Mouse (Mus musculus): Measurements from ENCODE around the gene Itm2c. TPM values are rescaled to one million over a fixed set of nuclear protein-coding genes. Genes with fewer than 3 reads are reported as not detected.

Itm2c gene
- polyA plus RNA-seq, 1 experiment from 2014 or later = 210 TPM

- H3K36me3 ChIP-seq (ENCODE audit: control insufficient read depth, insufficient read depth, low read length) = no peaks in the 10 kb centered on the region
- 32% methylated on average over 12 of the region's 12 CpGs for WGBS
- H3K9ac ChIP-seq (ENCODE audit: low read length) = 0 out of 2 replicates have a peak overlapping the region, but pooled peaks have one; percentile 14
- no peaks in the 10 kb centered on the region for H3K27me3 ChIP-seq (ENCODE audit: control insufficient read depth, insufficient read depth, low read depth, low read length)
- peak overlapping the region; percentile 4 for H3K27ac ChIP-seq (ENCODE audit: low read length)
- no peak for ATAC-seq (ENCODE audit: low read depth)
- peak overlapping the region; percentile 87; the same call in 1 of the 2 replicates for H3K4me2 ChIP-seq (ENCODE audit: low read depth, low read length)
- H3K4me1 ChIP-seq (replicated peaks; ENCODE audit: control insufficient read depth, insufficient read depth, low read length) = peaks cover 62% of the 10 kb centered on the region
- H3K9me3 ChIP-seq (ENCODE audit: control insufficient read depth, low read length) = no peaks in the 10 kb centered on the region
- H3K4me3 ChIP-seq (ENCODE audit: low read length) = no peak overlapping the region
These were observed 3.0 kb downstream of the Itm2c start for GRCm38 (mm10) chr1:85896781-85897700.

GRCm38 (mm10) chr1:85897901-85898760, 4.0 kb downstream of the Itm2c start:
- peak overlapping the region; percentile 27; the same call in 1 of the 2 replicates for H3K27ac ChIP-seq (ENCODE audit: low read length)
- WGBS = 30% methylated on average over 8 of the region's 8 CpGs
- no peak overlapping the region for H3K4me2 ChIP-seq (ENCODE audit: low read depth, low read length)
- H3K9me3 ChIP-seq (ENCODE audit: control insufficient read depth, low read length) = no peaks in the 10 kb centered on the region
- peaks cover 66% of the 10 kb centered on the region for H3K4me1 ChIP-seq (replicated peaks; ENCODE audit: control insufficient read depth, insufficient read depth, low read length)
- no peak overlapping the region for H3K4me3 ChIP-seq (ENCODE audit: low read length)
- ATAC-seq (ENCODE audit: low read depth) = 0 out of 2 replicates have a peak, but pooled peaks have one; percentile 6
- 0 out of 2 replicates have a peak overlapping the region, but pooled peaks have one; percentile 38 for H3K9ac ChIP-seq (ENCODE audit: low read length)
- no peaks in the 10 kb centered on the region for H3K27me3 ChIP-seq (ENCODE audit: control insufficient read depth, insufficient read depth, low read depth, low read length)
- no peaks in the 10 kb centered on the region for H3K36me3 ChIP-seq (ENCODE audit: control insufficient read depth, insufficient read depth, low read length)

DNA sequence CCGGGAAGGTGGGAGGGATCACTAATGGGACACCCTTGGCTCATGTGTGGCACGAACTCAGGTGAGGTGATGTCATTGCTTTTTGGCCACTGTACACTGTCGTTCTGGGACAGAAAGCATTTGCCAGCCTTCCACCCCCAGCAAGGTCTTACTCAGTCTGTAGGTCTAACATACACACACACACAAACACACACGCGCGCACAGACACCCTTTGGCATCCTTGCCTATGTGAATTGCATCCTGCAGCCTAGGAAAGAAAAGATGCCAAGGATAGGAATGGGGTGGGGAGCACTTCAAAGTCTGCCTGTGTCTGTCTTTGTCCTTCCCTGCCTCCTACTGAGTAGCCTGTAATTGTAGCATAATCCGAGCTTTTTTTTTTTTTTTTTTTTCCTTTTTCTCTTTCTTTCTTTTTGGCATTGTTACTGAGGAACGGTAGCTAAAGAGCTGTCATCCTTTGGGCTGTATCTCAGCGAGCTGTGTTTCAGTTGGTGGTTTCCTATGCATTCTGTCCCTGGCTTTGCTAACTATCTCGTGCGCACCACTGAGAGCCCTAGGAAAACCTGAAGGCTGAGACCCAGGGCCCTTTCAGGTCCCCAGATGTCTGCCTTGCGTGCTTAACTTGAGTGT, 4.8 kb downstream of the Itm2c start:
- peaks cover 65% of the 10 kb centered on the region for H3K4me1 ChIP-seq (replicated peaks; ENCODE audit: control insufficient read depth, insufficient read depth, low read length)

DNA sequence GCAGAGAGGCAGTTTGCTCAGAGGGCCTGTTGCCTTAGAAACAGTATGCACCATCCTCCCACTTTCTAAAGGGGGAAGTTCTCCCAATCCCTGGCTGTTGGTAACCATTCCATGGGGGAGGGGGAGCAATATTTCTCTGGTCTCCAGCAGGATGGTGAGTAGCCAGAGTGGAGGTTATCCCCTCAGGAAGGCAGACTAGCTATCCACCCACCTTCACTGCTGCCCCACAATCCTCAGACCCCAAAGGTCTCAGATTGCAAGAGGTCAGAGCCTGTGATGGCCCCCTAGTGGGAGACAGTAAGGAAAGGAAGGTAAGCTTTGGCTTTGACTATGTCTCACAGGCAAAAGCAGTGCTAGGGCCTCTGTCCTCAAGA, 5.3 kb downstream of the Itm2c start:
- no peaks in the 10 kb centered on the region for H3K9me3 ChIP-seq (ENCODE audit: control insufficient read depth, low read length)
- no peak overlapping the region for H3K4me2 ChIP-seq (ENCODE audit: low read depth, low read length)
- no peak overlapping the region for H3K9ac ChIP-seq (ENCODE audit: low read length)
- peaks cover 5% of the 10 kb centered on the region; the same call in 1 of the 2 replicates for H3K36me3 ChIP-seq (ENCODE audit: control insufficient read depth, insufficient read depth, low read length)
- no peak overlapping the region for H3K4me3 ChIP-seq (ENCODE audit: low read length)
- ATAC-seq (ENCODE audit: low read depth) = no peak
- peaks cover 62% of the 10 kb centered on the region for H3K4me1 ChIP-seq (replicated peaks; ENCODE audit: control insufficient read depth, insufficient read depth, low read length)
- no peak overlapping the region for H3K27ac ChIP-seq (ENCODE audit: low read length)
- no peaks in the 10 kb centered on the region for H3K27me3 ChIP-seq (ENCODE audit: control insufficient read depth, insufficient read depth, low read depth, low read length)

More for the DNA sequence above, 4.8 kb downstream of the Itm2c start:
- Histone ChIP-seq H3K27ac (ENCODE audit: low read length) (peak overlapping the region; percentile 27; the same call in 1 of the 2 replicates), H3K9ac (ENCODE audit: low read length) (0 out of 2 replicates have a peak overlapping the region, but pooled peaks have one; percentile 38), H3K36me3 (ENCODE audit: control insufficient read depth, insufficient read depth, low read length) (peaks cover 1% of the 10 kb centered on the region; the same call in 1 of the 2 replicates), H3K9me3 (ENCODE audit: control insufficient read depth, low read length) (no peaks in the 10 kb centered on the region), H3K27me3 (ENCODE audit: control insufficient read depth, insufficient read depth, low read depth, low read length) (no peaks in the 10 kb centered on the region), H3K4me3 (ENCODE audit: low read length) (no peak overlapping the region), H3K4me2 (ENCODE audit: low read depth, low read length) (no peak overlapping the region)
- WGBS = 53% methylated on average over 12 of the region's 12 CpGs
- ATAC-seq (ENCODE audit: low read depth) = no peak

GRCm38 (mm10) chr1:85900521-85901333, 6.6 kb downstream of the Itm2c start:
- Histone ChIP-seq H3K27me3 (ENCODE audit: control insufficient read depth, insufficient read depth, low read depth, low read length) (no peaks in the 10 kb centered on the region), H3K4me3 (ENCODE audit: low read length) (no peak overlapping the region), H3K9ac (ENCODE audit: low read length) (no peak overlapping the region), H3K27ac (ENCODE audit: low read length) (no peak overlapping the region), H3K4me1 (replicated peaks; ENCODE audit: control insufficient read depth, insufficient read depth, low read length) (peaks cover 60% of the 10 kb centered on the region), H3K36me3 (ENCODE audit: control insufficient read depth, insufficient read depth, low read length) (peaks cover 18% of the 10 kb centered on the region), H3K4me2 (ENCODE audit: low read depth, low read length) (no peak overlapping the region), H3K9me3 (ENCODE audit: control insufficient read depth, low read length) (no peaks in the 10 kb centered on the region)
- no peak for ATAC-seq (ENCODE audit: low read depth)
- WGBS = 54% methylated on average over 7 of the region's 7 CpGs

- Histone ChIP-seq H3K4me2 (ENCODE audit: low read depth, low read length) (no peak overlapping the region), H3K9ac (ENCODE audit: low read length) (no peak overlapping the region), H3K27ac (ENCODE audit: low read length) (no peak overlapping the region; the same call in 1 of the 2 replicates), H3K27me3 (ENCODE audit: control insufficient read depth, insufficient read depth, low read depth, low read length) (no peaks in the 10 kb centered on the region), H3K4me3 (ENCODE audit: low read length) (no peak overlapping the region), H3K36me3 (ENCODE audit: control insufficient read depth, insufficient read depth, low read length) (peaks cover 25% of the 10 kb centered on the region), H3K9me3 (ENCODE audit: control insufficient read depth, low read length) (no peaks in the 10 kb centered on the region), H3K4me1 (replicated peaks; ENCODE audit: control insufficient read depth, insufficient read depth, low read length) (peaks cover 51% of the 10 kb centered on the region)
- WGBS = 34% methylated on average over 3 of the region's 3 CpGs
- peak; percentile 45 for ATAC-seq (ENCODE audit: low read depth)
These were observed 7.5 kb downstream of the Itm2c start for GRCm38 (mm10) chr1:85901516-85902107.

DNA sequence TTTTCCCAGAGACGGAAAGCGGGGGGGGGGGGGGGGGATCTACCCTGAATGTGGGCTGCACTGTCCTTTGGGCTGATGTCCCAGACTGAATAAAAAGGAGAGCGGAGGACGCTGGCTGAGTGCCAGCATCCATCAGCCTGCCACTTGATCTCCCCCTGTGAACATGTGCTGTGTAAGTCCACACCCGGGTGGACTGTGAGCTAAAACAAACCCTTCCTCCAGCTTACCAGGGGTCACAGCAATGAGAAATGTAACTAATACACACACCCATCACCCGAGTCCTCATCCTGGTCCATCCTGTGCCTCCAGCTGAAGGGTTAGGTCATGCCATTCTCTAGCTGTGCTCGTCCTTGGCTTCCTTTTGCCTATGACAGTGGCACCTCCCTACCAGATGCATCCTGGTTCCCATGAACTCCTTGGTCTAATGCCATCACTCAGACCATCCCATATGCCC, 8.1 kb downstream of the Itm2c start:
- 18% methylated on average over 7 of the region's 7 CpGs for WGBS
- ATAC-seq (ENCODE audit: low read depth) = peak; percentile 71
- Histone ChIP-seq H3K4me2 (ENCODE audit: low read depth, low read length) (no peak overlapping the region), H3K27me3 (ENCODE audit: control insufficient read depth, insufficient read depth, low read depth, low read length) (no peaks in the 10 kb centered on the region), H3K27ac (ENCODE audit: low read length) (no peak overlapping the region), H3K36me3 (ENCODE audit: control insufficient read depth, insufficient read depth, low read length) (peaks cover 30% of the 10 kb centered on the region), H3K9ac (ENCODE audit: low read length) (no peak overlapping the region), H3K4me3 (ENCODE audit: low read length) (no peak overlapping the region), H3K9me3 (ENCODE audit: control insufficient read depth, low read length) (no peaks in the 10 kb centered on the region), H3K4me1 (replicated peaks; ENCODE audit: control insufficient read depth, insufficient read depth, low read length) (peaks cover 46% of the 10 kb centered on the region)

DNA sequence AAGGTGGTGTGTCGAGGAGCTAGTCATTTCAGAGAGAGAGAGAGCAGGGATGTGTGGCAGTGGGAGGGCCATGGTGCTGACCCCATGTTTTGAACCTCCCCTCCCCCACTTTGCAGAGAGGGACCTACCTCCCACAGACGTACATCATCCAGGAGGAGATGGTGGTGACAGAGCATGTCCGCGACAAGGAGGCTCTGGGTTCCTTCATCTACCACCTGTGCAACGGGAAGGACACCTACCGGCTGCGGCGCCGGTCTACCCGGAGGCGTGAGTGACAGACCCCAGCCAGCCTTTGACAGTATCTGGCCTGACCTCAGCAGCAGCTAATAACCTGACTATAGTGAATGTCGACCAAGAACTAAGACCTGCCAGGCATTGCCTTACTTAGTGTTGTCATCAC, 12.8 kb downstream of the Itm2c start:
- H3K4me2 ChIP-seq (ENCODE audit: low read depth, low read length) = no peak overlapping the region
- no peak overlapping the region for H3K4me3 ChIP-seq (ENCODE audit: low read length)
- no peak for ATAC-seq (ENCODE audit: low read depth)
- peaks cover 34% of the 10 kb centered on the region for H3K36me3 ChIP-seq (ENCODE audit: control insufficient read depth, insufficient read depth, low read length)
- H3K4me1 ChIP-seq (replicated peaks; ENCODE audit: control insufficient read depth, insufficient read depth, low read length) = peaks cover 21% of the 10 kb centered on the region
- no peak overlapping the region for H3K9ac ChIP-seq (ENCODE audit: low read length)
- 61% methylated on average over 12 of the region's 12 CpGs for WGBS
- H3K27ac ChIP-seq (ENCODE audit: low read length) = no peak overlapping the region
- H3K9me3 ChIP-seq (ENCODE audit: control insufficient read depth, low read length) = no peaks in the 10 kb centered on the region
- no peaks in the 10 kb centered on the region for H3K27me3 ChIP-seq (ENCODE audit: control insufficient read depth, insufficient read depth, low read depth, low read length)

Data from lung, embryonic 16.5 days (tissue).